Mouse (Mus musculus) c-Kit-negative CD71-positive TER-119-positive erythroid progenitor cells, embryonic 14.5 days (primary cell): ENCODE measurements at regions not wholly inside any gene's neighbourhood (a gene's known extent, or its start where the extent isn't known, plus 50 kb on each side); places are given as distances from the start of the nearest gene placed in this dataset.
A peak's percentile ranks its signal among the peaks of the same experiment; 100 is the strongest.

Source experiments
- DNase-seq: peaks from one replicate; pipeline ENCODE4 v3.0.0-alpha.2; 2013; ENCODE audit warnings: low read depth, low spot score

DNA sequence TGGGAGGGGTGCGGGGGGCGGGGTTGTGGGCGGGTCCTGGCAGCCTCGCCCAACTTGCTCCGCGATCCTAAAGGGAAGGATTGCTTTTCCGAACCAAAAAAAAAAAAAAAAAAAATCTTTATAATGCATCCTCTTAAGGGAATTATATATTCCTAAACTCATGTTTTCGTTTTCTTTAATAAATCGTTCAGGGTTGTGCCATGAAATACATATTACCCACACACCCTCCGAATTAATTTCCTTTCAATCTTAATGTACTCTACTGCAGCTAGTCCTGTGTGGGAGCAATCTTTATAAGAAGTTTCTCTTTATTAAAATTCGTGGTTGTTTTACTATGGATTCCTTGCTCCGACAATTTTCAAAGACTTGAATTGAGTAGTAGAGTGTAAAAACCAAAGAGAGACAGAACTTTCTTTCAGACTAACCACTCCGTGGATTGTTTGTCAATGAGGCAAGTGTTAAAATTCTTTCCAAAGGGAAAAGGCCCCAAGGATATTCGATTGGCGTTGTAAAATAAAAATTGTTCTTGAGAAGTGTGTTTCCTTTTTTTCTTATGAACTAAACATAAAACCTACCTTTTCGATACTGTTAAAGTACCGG lies 253.6 kb upstream of the Nfe2l3 start:
- no peak for DNase-seq

DNA sequence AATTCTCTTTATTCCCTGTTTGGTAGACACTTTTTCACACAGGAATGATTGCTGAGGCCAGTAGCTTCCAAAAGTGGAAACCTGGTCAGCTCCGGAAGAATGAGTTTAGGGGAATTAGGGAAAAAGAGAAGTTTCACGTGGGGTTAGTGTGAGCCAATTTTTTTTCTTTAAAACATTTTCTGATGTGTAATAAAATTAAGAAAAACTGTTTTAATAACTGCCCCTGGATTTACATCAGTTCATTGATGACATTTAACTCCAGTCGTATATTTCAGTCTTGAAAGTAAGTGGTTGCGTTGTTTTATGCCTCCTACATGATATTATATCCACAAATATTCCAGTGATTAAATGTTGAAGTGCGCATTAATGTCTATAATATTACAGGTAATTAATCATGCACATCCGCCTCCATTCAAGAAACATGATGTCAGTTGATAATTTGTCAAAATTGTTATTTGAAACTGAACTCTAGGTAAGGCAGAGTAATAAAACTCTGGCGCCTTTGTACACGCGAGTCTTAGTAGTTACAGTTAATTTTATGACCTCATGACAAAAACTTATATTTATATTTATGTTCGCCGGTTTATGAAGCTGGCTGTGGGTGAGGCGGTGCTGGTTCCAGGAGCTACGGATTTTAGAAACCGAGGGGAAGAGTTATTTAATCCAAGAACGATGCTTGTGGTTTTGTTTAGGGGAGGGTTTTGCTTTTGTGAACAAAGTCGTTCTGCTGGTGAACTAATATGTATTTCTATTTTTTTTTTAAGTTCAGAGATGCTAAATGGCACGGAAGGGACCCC lies 252.5 kb upstream of the Nfe2l3 start:
- DNase-seq, result no peak

DNA sequence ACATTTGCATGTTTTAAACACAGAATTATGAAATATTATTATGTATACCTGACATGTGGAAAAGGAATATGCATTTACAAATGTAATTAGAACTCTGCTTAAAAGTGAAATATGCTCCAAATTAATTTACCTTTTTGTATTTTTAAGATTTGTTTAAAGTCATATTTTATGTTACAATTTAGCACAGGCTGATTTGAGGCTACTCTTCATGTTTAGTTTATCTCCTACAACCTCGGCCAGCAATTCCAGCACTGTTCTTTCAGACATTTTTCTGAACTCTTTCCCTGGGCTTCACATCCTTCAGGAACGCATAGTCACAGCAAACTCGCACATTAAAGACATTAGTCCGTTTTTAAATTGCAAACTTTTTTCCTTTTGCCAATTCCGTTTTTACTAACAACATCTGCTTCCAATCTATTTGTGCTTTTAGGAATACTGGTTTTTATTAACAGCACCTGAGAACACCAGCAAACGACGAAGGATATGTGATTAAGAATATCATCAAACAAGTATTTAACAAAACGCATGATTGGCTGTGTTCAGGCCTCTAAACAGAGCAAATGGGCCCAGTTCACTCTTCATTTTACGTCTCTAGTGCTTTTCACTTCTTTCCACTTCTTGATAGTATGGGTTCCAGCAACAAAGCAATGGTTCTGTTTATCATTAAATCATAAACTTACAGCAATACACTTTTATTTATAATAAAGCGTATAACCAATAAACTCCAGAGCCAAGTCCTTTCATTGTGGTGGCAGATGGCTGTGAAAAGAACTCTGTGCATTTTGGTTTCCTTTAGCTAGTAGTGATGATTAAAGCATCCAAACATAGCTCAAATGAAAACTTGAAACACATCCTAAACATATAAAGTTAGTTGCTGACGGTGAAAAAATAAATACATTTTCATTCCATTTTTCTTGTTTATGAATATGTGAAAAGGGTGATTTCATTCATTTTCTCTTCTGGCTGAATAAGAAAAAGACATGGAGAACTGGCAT lies 251.3 kb upstream of the Nfe2l3 start:
- no peak for DNase-seq

DNA sequence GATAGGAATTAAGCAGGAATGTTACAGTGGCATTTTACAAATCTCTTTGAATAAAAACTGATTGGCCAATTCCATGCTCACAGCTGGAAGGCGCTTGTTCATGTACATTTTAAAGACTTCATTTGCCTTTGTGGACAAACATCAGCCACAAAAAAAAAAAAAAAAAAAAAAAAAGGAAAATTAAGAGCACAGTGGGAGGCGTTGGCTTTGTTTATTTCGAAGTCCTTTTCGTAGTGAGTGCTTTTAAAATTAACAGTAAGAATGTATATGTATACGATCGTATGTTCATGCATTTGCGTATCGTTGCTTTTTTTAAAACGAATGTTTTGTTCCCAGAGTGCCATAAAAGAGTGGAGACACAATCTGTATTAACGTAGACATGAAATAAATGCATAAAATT lies 250.6 kb upstream of the Nfe2l3 start:
- DNase-seq, result no peak

DNA sequence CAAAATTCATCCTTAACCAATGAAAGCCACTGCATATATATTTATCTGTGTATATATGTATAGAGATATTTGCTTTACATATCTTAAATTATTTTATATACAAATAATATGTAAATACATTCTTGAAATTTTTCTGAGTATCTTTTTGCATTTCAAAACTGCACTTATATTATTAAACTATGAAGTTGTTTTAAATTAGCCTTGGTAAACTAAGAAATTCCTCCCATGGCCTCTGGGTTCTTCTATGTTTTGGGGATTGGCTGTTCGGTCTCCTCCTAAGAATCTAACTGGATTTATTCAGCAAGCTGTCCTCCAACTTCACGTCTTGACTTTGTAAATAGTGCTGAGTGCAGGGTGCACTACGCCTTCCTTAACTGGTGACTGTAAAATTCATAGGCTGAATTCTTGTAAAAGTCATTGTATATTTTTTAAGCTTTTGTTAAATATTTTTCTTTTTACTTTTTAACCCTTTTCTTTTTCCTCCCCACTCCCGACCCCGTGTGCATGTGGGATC lies 249.6 kb upstream of the Nfe2l3 start:
- no peak for DNase-seq

DNA sequence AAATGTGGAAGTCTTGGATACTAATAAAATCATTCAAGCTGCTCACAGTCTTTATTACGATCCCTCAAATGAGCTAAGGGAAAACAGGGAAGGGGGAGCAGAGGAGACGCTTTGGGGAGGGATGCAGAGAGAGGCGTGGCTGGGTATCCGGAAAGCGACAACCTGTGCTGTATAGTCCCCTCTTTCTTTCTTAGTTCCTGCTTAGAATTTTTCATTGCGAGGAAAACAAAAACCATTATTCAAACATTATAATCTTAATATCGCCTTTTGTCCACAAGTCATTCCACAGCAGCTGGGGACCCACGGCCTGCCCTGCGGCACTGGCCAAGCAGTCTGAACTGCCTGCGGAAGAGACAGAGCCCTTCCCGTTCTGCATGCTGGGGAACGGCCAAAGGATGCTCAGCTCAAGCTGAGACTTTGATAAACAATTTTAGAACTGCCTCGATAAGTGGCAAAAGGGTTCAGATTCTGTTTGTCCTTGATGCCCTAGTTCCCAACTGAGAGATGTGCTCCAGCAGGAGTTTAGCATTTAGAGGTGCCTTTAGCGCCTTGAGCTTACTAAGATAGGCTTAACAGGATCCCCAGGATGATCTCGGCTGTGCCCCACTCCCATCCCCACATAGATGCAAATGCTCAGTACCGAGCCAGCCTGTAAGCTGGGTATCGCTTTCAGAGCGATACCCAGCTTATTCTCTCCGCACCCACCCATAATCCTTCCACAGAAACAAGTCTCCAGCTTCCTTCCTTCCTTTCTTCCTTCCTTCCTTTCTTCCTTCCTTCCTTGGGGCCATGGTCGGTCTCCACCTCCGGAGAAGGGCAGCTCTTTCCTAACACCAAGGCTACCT lies 248.7 kb upstream of the Nfe2l3 start:
- no peak for DNase-seq

DNA sequence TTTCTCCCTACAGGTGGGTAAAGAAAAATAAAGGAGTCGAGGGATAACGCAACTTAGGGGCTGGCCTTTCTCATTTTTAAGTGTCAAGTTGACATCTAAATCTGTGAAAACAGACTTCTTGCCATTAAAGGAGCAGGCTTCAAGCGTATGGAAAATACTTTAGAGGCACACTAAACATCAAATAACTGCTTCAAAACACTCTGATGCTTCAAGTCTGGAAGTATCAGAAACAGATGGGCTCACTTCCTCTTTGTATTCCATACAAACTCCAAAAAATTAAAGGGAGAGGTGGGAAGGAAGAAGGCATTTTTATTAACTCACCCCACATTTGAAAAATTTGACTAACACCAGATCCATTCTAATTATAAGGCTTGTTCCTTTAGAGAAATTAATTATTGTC lies 248.0 kb upstream of the Nfe2l3 start:
- DNase-seq, result no peak

DNA sequence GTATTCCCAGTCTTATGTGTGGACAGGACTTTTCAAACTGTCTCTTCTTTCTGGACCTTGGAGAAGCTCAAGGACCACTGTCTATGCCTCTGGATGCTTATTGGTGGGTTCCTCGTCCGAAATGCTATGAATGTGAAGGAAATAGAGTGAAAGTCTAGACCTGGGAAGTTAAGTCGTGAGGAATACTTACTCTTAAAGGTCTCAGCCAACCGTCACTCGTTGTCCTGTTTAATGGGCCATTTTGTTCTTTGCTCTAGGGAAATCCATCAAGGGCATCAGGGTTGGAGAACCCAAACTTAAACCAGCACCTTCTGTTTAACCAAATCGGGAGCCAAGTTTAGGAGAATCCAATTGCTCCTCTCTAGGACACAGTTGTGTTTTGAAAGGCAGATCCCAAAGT lies 247.3 kb upstream of the Nfe2l3 start:
- no peak for DNase-seq

DNA sequence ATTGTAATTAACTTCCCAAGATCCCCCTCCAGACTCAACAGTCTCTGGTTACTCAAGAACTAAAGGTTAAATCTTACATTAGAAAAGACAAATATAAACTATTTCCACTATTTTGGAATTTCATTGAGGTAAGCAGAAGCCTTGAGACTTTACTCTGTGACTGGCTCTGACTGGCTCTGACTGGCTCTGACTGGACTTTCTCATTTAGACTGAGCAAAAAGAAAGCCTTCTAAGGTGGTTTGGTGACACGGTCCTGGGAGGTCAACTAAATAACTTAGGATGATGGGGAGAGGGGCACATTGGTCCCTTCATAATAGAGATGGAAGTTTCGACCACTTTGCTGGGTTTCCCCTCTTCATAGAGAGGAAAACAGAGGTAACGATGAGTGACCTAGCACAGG lies 243.3 kb upstream of the Nfe2l3 start:
- no peak for DNase-seq

DNA sequence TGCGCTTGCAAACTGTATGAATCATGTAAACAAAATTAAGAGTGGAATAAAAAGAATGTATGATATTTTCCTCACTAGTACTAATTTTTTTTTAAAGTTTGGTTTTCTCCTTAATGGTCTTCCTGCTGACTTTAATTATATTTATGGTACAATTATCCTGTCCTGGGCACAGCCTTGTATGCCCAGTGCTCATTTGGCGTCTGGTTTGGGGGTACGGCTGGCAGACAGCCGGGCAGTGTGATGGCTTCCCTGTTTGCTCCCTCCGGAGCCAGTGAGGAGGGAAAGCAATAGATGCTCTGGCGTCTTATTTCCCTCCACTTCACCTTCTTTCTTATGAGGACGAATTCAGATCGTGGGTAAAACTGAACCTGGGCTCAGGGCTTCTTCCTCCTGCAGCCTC lies 239.6 kb upstream of the Nfe2l3 start:
- no peak for DNase-seq

DNA sequence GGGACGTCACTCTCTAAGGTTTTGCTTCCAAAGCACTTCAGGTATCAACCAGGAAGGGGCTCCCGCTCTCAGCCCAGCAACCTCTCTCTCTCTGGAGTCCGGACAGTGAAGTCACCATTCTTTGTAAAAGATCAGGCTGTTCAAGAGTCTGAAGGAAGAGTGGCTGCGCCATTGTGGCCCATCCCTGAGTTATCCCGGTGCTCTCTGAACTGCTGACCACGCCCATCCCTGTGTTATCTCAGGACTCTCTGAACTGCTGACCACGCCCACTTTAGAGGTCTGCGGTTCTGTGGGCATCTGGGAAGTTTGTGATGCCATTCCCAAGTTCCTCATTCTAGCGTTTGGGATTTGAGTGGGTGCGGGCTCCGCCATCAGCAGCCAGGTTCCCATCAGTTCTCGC lies 239.1 kb upstream of the Nfe2l3 start:
- DNase-seq, result no peak

DNA sequence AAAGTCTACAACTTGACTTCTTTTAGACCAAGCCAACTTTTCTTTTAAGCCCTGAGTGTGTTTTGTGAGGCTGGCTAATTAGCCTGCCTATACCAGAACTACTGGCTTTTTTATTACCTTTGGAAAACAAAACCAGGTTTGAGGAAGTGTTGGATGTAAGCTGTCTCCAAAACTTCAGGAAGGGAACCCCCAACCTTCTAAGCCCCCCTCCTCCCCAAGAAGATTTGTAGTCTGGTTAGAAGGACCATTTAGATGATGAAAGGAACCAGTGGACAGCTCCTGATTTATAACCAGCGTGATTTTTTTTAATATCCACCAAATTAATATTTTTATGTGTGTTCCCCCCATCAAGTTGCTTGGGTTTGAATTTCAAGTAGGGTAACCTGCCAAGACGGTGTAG lies 236.1 kb upstream of the Nfe2l3 start:
- no peak for DNase-seq

DNA sequence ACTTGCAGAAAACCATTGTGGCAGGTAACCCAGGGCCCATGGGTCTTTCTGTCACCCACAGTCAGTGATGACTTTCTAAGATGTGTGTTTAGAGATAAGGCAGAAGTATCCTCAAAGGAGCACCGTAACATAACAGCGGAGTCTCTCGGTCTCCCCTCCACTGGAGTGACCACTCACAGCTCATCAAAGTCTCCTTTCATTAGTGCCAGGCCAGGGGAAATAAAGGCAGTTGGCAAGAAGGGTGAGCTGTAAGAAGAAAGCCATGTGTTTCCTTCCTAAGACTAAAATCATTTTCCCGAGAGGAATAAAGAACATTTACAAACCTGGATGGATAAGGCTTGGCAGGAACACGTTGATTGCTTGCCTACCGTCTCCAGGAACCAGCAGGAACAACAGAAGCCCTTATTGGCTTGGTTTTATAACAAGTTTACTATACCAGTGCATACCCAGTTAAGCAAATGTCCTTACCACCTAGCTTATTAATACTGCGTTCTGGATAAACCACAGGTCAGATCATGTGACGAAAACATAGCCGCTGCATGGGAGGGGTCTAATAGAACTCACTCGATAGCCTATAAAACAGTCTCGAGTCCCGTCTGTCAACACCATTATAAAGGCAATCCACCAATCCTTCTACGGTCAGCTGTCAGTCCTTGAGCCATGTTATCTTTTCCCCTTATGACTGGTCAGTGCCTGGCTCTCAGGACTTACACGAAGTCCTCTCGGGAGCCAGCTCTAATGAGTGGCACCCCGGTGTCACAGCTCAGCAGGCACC lies 235.3 kb upstream of the Nfe2l3 start:
- DNase-seq, result no peak

DNA sequence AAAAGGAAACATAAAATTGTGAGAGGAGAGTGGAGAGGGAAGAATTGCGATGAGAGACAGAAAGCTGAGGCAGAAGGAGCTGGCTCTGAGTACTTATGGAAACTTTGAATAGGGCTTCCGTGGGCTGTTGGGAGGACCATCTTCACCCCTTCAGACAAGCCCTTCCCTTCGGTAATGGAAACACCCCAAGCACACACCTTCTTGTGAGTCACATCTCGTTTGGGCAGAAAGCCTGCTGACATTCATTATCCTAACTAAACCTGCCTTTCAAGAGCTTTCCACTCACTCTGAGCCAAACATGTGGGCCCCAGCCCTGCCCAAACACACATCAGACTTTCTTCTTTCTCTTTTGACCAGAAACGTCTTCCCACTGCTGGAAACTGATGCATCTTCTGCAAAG lies 232.3 kb upstream of the Nfe2l3 start:
- DNase-seq, result no peak

DNA sequence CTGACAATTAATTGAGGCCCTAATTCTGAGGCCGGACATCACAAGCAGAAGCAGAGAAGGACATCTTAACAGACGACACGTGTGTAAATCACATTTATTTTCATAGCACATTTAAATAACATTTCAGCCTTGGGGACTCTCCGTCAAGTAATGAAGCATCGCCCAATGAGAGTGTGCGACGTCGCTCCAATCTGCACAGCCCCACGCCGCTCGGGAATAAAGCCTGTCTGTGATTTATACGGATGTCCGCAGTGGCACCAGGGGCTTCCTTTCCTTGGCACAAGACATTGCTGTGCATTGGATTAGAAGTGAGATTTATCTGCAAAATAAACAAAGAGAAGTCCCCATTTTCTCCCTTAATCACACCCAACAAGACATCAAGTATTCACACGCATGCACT lies 231.6 kb upstream of the Nfe2l3 start:
- DNase-seq, result no peak

DNA sequence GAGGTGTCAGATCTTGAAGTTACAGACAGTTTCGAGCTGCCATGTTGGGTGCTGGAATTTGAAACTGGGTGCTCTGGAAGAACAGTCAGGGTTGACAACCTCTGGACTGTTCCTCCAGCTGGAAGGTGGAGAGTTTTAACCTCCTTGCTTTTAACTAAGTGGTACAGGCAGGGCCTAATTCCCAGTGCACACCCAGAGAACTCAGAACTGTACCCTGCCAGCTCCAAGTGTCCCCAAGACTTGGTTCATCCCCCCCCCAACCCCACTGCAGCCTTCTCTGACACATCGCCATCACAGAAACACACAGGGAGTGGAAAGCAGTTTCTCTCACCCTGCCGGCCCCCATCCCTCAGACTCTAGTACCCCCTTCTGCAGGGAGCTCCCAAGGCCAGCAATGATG lies 228.2 kb upstream of the Nfe2l3 start:
- DNase-seq, result no peak

DNA sequence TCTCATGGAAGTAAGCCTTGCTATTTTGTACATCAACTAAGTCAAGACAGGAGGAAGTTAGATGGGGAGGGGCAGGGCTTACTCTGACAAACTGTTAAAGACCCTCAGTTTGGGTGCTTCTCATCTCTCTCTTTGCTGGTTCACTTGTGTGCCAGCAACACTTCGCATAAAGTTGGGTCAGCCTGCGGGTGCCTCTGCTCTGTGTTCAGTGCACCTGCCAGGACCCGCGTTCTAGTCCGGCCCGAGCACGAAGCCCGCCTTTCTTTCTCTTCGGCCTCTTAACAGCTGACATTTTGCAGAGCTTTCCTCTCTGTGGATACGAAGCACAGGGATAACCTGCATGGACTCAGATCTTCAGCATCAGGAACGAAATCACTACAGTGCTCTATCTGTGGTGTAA lies 227.1 kb upstream of the Nfe2l3 start:
- DNase-seq, result no peak

DNA sequence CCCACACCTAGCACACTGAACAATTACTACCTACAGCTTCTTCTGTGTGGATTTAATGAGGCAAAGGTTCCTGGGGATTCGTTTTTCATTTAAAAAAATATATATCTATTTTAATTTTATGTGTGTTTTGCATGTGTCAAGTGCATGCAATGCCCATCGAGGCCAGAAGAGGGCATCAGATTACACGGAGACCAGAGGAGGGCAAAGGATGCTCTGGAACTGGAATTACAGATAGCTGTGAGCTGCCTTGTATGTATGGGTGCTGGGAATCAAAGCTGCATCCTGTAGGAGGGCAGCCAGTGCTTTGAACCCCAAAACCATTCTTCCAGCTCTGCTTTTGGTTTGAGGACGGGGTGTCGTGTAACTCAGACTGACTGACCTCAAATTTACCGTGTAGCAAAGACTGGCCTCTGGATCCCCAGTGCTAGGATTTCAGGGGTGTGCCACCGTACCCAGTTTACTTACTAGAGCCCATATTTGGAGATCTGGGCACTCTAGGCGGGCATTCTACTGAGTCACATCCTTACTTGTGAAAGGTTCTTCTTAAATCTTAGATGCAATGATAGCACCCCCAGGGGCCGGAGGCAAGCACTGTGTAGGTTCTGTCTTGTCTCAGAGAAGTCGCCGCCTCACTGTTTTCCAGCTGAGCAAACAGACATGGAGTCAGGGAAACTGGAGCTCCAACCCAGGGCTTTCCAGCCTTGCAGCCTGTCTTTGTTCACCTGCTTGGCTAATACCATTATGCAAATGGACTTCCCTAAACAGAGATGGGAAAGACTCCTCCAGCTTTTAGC lies 225.6 kb upstream of the Nfe2l3 start:
- DNase-seq, result peak; percentile 3

DNA sequence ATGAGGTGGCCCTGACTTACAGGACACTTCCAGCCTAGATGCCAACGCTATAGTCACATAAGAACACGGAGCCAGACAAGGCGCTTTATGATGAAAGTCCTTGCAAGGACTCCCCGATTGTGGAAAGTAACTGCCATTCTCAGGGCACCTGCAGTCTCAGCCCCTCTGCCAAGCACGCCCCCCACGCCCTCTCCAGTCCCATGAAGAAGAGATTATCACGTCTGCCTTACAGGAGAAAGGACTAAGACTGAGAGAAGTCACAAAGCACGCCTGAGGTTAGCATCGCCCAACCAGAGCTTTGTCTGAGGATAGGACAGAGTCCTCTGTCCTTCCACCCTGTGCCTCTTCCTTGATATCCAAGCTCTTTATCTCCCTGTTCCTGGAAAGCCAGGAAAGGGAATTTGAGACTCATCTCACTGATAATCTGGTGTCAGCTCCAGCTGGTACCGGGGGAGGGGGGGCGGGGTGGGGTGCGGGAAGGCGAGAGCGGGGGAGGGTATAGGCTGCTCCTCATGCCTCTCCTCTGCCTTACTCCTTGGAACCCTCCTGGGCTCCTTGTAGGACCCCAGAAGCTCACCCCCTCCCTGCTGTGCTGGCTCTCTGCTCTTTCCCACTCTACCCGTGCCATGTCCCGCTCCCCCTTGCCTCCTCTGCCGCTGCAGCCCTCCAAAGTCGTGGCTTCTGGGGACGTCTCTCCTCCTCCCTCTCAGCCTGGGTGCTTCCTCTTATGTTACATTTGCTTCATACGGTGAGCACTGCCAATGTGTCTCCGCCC lies 224.7 kb upstream of the Nfe2l3 start:
- no peak for DNase-seq
